Mouse (Mus musculus) layer of hippocampus, adult 2 months (tissue): Measurements from ENCODE around the gene Amotl2. TPM values are rescaled to one million over a fixed set of nuclear protein-coding genes. Genes with fewer than 3 reads are reported as not detected.

ENCODE experiments used
- DNase-seq, 2 experiments: peaks; one replicate each; pipeline ENCODE4 v3.0.0; 2022; ENCODE audit warnings: low spot score in 2 of 2
- H3K27ac ChIP-seq: fragments of 200-600 bp; 2 replicates; pipeline ENCODE4 v1.8.1; 2022
- H3K4me3 ChIP-seq: fragments of 200-600 bp; 2 replicates; pipeline ENCODE4 v1.8.1; 2022; ENCODE audit warnings: mild to moderate bottlenecking
- CTCF ChIP-seq: fragments of 200-600 bp; conservative IDR thresholded peaks from 2 replicates; pipeline ENCODE4 v1.8.1; 2022; ENCODE audit warnings: antibody characterized with exemption, mild to moderate bottlenecking, moderate library complexity
- total RNA-seq, 2 experiments: library from RNA; stranded (reverse); gene quantifications; 2 replicates each; pipeline ENCODE4 v1.2.3; 2021

The Amotl2 gene
- total RNA-seq, 2 experiments from 2014 or later, result 16.0 to 18.1 TPM

DNA sequence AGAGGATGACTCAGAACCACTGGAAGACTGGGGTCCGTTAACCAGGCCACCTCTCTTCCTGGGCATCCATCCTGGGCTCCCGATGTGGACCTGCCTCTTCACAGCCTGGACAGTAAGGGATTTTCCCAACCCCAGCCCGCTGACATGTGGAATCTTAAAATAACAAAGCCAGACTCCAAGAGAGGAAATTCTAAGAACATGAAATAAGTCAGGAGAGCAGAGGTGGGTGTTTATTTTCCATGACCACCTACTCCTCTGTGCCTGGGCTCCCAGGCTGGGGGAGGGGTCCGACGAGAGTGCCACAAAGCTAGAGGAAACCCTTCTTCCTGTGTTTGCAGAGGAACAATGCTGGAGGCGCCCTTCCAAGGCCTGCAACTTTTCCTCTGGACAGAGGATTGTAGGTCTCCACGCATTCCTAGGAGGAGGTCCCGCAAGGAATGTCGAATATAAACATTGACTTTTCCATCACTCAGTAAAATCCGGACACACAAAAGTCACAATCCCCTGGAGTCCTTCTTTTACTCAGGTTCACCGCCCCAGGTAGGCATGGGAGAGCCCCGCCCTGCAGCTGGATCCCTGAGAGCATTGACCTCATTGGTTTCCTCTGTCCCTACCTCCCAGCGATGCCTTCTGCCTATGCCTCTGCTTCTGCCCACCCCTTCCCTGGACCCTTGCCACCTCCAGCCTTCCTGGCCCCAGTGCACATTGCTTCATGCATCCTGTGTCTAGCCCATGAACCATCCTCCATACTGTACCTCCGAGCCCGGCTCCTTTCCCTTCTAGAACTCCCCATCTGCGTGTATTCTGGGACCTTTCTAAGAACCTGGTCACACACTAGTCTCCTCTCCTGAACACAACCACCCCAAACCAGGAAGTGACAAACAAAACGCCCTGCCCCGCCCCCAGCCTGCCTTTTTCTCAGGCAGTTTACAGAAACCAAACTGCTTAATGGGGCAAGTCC, 61.4 kb downstream of the Amotl2 start:
- Histone ChIP-seq H3K4me3 (no peak overlapping the region), H3K27ac (peak overlapping the region; percentile 46; the same call in 1 of the 2 replicates)
- DNase-seq, result no peak
- no peak for TF ChIP-seq CTCF

DNA sequence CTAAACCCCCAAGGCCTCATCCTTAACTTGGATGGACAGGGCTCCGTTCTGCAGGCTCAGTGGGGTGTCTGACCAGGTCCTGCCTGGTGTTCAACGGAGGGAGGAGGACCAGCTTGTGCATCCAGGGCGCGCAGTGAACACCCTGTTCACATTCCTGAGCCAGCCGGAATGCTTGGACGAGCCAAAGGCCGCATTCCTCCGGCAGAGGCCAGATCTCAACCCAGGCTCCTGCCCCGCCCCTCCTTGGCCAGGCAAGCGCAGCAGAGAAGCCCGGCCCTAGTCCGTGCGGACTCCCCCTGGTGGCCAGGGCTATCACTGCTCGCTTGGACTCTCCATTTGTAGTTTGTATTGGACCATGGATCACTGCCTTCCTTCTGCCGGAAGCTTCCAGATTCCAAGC, 63.0 kb downstream of the Amotl2 start:
- H3K27ac ChIP-seq, result peak overlapping the region; percentile 55
- no peak overlapping the region for H3K4me3 ChIP-seq
- DNase-seq, result peak; percentile 52 to 69
- TF ChIP-seq CTCF, result peak; percentile 92

Other genes with a start within 250 kb of the Amotl2 start
- 1 to 10 TPM; 3.0 to 5.2 TPM for gene Ky, start 210.9 kb upstream of the Amotl2 start, total RNA-seq
- 100 to 1,000 TPM in 1 of 2 experiments, 10 to 100 TPM in 1; 99.5 to 106 TPM for gene Anapc13, start 90.4 kb upstream of the Amotl2 start, total RNA-seq
- 10 to 100 TPM; 30.9 to 32.4 TPM for gene Cep63, start 90.1 kb upstream of the Amotl2 start, total RNA-seq
- gene Ryk, start 118.2 kb downstream of the Amotl2 start, total RNA-seq, result 10 to 100 TPM; 44.5 to 46.3 TPM